Mouse (Mus musculus): ENCODE results near the gene Mbtps2. TPM values are rescaled to one million over a fixed set of nuclear protein-coding genes. Genes with fewer than 3 reads are reported as not detected.

Mbtps2 gene
- polyA plus RNA-seq, 1 experiment = 7.6 TPM

- TF ChIP-seq CEBPB (IDR thresholded peaks at IDR 0.05; ENCODE audit: insufficient read depth, poor library complexity, severe bottlenecking) = 0 out of 2 replicates have a peak, but pooled peaks have one; percentile 12
- TF ChIP-seq REST (IDR thresholded peaks at IDR 0.05; ENCODE audit: insufficient read depth, insufficient read length) = no peak
- no peak for TF ChIP-seq SRF (IDR thresholded peaks at IDR 0.05; ENCODE audit: control insufficient read depth, insufficient read length, low read depth)
- no peak for TF ChIP-seq MYOD1 (IDR thresholded peaks at IDR 0.05; ENCODE audit: control insufficient read depth in 1 of 3, insufficient read length in 2 of 3, low read depth in 2 of 3)
- H3ac ChIP-seq (ENCODE audit: control insufficient read depth, insufficient read length) = no peak overlapping the region
- H3K79me2 ChIP-seq (ENCODE audit: control insufficient read depth, insufficient read depth) = no peaks in the 10 kb centered on the region
- no peaks in the 10 kb centered on the region for H3K27me3 ChIP-seq (ENCODE audit: control insufficient read depth, insufficient read depth, insufficient read length)
- no peaks in the 10 kb centered on the region for H3K36me3 ChIP-seq (ENCODE audit: control insufficient read depth, insufficient read depth)
- no peak overlapping the region for H3K4me3 ChIP-seq
- peak overlapping the region; percentile 12 for H3K4me2 ChIP-seq (ENCODE audit: low read depth)
Measured at GRCm38 (mm10) chrX:157501871-157502270, 96.6 kb downstream of the Mbtps2 start.

GRCm38 (mm10) chrX:157500004-157500403 is 98.5 kb downstream of the Mbtps2 start:
- no peak overlapping the region for H3K4me3 ChIP-seq
- H3ac ChIP-seq (ENCODE audit: control insufficient read depth, insufficient read length) = no peak overlapping the region
- no peaks in the 10 kb centered on the region for H3K27me3 ChIP-seq (ENCODE audit: control insufficient read depth, insufficient read depth, insufficient read length)
- no peaks in the 10 kb centered on the region for H3K36me3 ChIP-seq (ENCODE audit: control insufficient read depth, insufficient read depth)
- H3K79me2 ChIP-seq (ENCODE audit: control insufficient read depth, insufficient read depth) = no peaks in the 10 kb centered on the region
- no peak for TF ChIP-seq SRF (IDR thresholded peaks at IDR 0.05; ENCODE audit: control insufficient read depth, insufficient read length, low read depth)
- no peak for TF ChIP-seq USF1 (IDR thresholded peaks at IDR 0.05; ENCODE audit: low read depth)
- no peak for TF ChIP-seq MAX (IDR thresholded peaks at IDR 0.05; ENCODE audit: low read depth)
- TF ChIP-seq MYOD1 (IDR thresholded peaks at IDR 0.05; ENCODE audit: control insufficient read depth in 1 of 3, insufficient read length in 2 of 3, low read depth in 2 of 3) = no peak
- no peak for TF ChIP-seq TCF3 (IDR thresholded peaks at IDR 0.05; ENCODE audit: insufficient read length, low read depth)
- TF ChIP-seq E2F4 (IDR thresholded peaks at IDR 0.05; ENCODE audit: insufficient read depth) = no peak
- TF ChIP-seq MYOG (IDR thresholded peaks at IDR 0.05; ENCODE audit: control insufficient read depth in 1 of 3, insufficient read depth in 1 of 3, insufficient read length in 2 of 3, low read depth in 2 of 3) = no peak
- TF ChIP-seq POLR2A (IDR thresholded peaks at IDR 0.05; ENCODE audit: insufficient read length, low read depth) = no peak
- no peak for TF ChIP-seq POLR2AphosphoS2 (IDR thresholded peaks at IDR 0.05; ENCODE audit: insufficient read length, low read depth)
- TF ChIP-seq CEBPB (IDR thresholded peaks at IDR 0.05; ENCODE audit: insufficient read depth, poor library complexity, severe bottlenecking) = no peak
- no peak for TF ChIP-seq TCF12 (IDR thresholded peaks at IDR 0.05; ENCODE audit: insufficient read depth, poor library complexity, severe bottlenecking)
- no peak for TF ChIP-seq REST (IDR thresholded peaks at IDR 0.05; ENCODE audit: insufficient read depth, insufficient read length)
- no peak overlapping the region for H3K4me2 ChIP-seq (ENCODE audit: low read depth)

- H3ac ChIP-seq (ENCODE audit: control insufficient read depth, insufficient read length) = no peak overlapping the region
- H3K27me3 ChIP-seq (ENCODE audit: control insufficient read depth, insufficient read depth, insufficient read length) = no peaks in the 10 kb centered on the region
- H3K79me2 ChIP-seq (ENCODE audit: control insufficient read depth, insufficient read depth) = peaks cover 23% of the 10 kb centered on the region
- TF ChIP-seq CEBPB (IDR thresholded peaks at IDR 0.05; ENCODE audit: insufficient read depth, poor library complexity, severe bottlenecking) (no peak), MYOD1 (IDR thresholded peaks at IDR 0.05; ENCODE audit: control insufficient read depth in 1 of 3, insufficient read length in 2 of 3, low read depth in 2 of 3) (no peak), POLR2A (IDR thresholded peaks at IDR 0.05; ENCODE audit: insufficient read length, low read depth) (no peak), MYOG (IDR thresholded peaks at IDR 0.05; ENCODE audit: control insufficient read depth in 1 of 3, insufficient read depth in 1 of 3, insufficient read length in 2 of 3, low read depth in 2 of 3) (no peak), SRF (IDR thresholded peaks at IDR 0.05; ENCODE audit: control insufficient read depth, insufficient read length, low read depth) (no peak), POLR2AphosphoS2 (IDR thresholded peaks at IDR 0.05; ENCODE audit: insufficient read length, low read depth) (no peak), E2F4 (IDR thresholded peaks at IDR 0.05; ENCODE audit: insufficient read depth) (no peak)
- no peaks in the 10 kb centered on the region for H3K36me3 ChIP-seq (ENCODE audit: control insufficient read depth, insufficient read depth)
- no peak overlapping the region for H3K4me2 ChIP-seq (ENCODE audit: low read depth)
- no peak overlapping the region for H3K4me3 ChIP-seq
Measured at GRCm38 (mm10) chrX:157493159-157493558, 105.4 kb downstream of the Mbtps2 start.

- H3K36me3 ChIP-seq (ENCODE audit: control insufficient read depth, insufficient read depth) = no peaks in the 10 kb centered on the region
- TF ChIP-seq MAX (IDR thresholded peaks at IDR 0.05; ENCODE audit: low read depth) (no peak), POLR2AphosphoS2 (IDR thresholded peaks at IDR 0.05; ENCODE audit: insufficient read length, low read depth) (peak; percentile 51), POLR2A (IDR thresholded peaks at IDR 0.05; ENCODE audit: insufficient read length, low read depth) (peak; percentile 64), SRF (IDR thresholded peaks at IDR 0.05; ENCODE audit: control insufficient read depth, insufficient read length, low read depth) (no peak)
- peaks cover 34% of the 10 kb centered on the region for H3K79me2 ChIP-seq (ENCODE audit: control insufficient read depth, insufficient read depth)
- H3K27me3 ChIP-seq (ENCODE audit: control insufficient read depth, insufficient read depth, insufficient read length) = no peaks in the 10 kb centered on the region
- H3K4me2 ChIP-seq (ENCODE audit: low read depth) = peak within 1 kb of the TSS; percentile 80
- H3ac ChIP-seq (ENCODE audit: control insufficient read depth, insufficient read length) = peak within 1 kb of the TSS; percentile 79
- H3K4me3 ChIP-seq = peak within 1 kb of the TSS; percentile 36
Measured at GRCm38 (mm10) chrX:157491944-157492726, 106.4 kb downstream of the Mbtps2 start, which contains the start of gene Sms. TSS of gene Sms (minus strand) at chrX:157492287.

- Histone ChIP-seq H3K27me3 (ENCODE audit: control insufficient read depth, insufficient read depth, insufficient read length) (no peaks in the 10 kb centered on the region), H3K4me3 (peak overlapping the region; percentile 36), H3K4me2 (ENCODE audit: low read depth) (peak overlapping the region; percentile 80), H3K36me3 (ENCODE audit: control insufficient read depth, insufficient read depth) (no peaks in the 10 kb centered on the region), H3K79me2 (ENCODE audit: control insufficient read depth, insufficient read depth) (peaks cover 41% of the 10 kb centered on the region), H3ac (ENCODE audit: control insufficient read depth, insufficient read length) (peak overlapping the region; percentile 79)
- TF ChIP-seq MYOG (IDR thresholded peaks at IDR 0.05; ENCODE audit: control insufficient read depth in 1 of 3, insufficient read depth in 1 of 3, insufficient read length in 2 of 3, low read depth in 2 of 3) = peak in 1 of 3 experiments; percentile 7
- TF ChIP-seq REST (IDR thresholded peaks at IDR 0.05; ENCODE audit: insufficient read depth, insufficient read length) = no peak
Measured at GRCm38 (mm10) chrX:157491145-157491935, 107.2 kb downstream of the Mbtps2 start.
